Mouse (Mus musculus) kidney, postnatal 25 days (tissue): Measurements from ENCODE around the gene Hexa.

ENCODE experiments used
- DNase-seq, 2 experiments: peaks; one replicate each; pipeline ENCODE4 v3.0.0; 2021; ENCODE audit warnings: mixed read lengths in 2 of 2

Gene Hexa

GRCm38 (mm10) chr9:59539441-59540137, at the start of gene Hexa, which contains the start of gene Tmem202:
Hexa (plus strand) TSS chr9:59539540.
Tmem202 (minus strand) TSS chr9:59539847.
- DNase-seq: peak; percentile 81 to 90

DNA sequence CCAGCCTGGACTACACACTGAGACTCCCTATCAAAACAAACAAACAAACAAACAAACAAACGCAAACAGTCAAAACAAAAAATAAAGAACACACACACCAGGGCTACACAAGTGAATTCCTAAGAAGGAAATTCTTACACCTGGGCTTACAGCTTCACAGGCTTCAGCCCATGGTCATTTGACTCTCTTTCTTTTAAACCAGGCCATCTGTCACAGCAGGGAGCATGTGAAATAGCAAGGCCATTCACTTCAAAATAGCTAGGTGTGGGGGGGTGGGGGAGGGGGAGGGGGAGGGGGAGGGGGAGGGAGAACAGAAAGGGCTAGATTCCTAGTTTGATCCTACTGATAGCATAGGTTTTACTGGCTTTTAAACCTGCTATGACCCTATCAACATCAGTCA, 31.2 kb upstream of the Hexa start:
- no peak for DNase-seq

DNA sequence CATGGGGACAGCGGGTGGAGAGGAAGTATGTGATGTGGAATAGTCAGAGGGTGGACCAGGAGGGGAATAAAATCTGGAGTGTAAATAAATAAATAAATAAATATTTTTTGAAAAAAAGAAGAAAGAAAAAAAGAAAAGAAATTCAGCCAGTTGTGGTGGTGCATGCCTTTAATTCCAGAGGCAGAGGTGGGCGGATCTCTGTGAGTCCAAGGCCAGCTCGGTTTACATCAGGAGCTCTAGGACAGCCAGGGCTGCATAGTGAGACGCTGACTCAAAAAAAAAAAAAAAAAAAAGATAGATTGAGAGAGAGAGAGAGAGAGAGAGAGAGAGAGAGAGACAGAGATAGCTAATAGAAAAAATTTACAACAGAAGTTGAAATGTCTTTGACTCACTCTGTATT, 27.0 kb upstream of the Hexa start:
- no peak for DNase-seq

DNA sequence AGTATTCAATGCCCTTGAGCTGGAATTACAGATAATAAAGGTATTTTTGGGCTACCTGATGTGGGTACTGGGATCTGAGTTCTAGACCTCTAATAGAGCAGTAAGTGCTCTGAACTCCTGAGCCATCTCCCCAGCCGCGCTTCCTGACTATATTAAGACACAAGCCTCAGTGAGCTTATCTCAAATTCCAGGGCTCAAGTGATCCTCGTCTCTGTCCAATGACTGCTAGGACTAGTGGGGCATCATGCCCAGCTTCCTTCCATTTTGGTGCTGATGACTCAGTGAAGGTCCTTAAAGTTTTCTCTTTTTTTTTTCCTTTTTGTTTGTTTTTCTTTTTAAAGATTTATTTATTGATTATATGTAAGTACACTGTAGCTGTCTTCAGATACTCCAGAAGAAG, 24.3 kb upstream of the Hexa start:
- no peak for DNase-seq

DNA sequence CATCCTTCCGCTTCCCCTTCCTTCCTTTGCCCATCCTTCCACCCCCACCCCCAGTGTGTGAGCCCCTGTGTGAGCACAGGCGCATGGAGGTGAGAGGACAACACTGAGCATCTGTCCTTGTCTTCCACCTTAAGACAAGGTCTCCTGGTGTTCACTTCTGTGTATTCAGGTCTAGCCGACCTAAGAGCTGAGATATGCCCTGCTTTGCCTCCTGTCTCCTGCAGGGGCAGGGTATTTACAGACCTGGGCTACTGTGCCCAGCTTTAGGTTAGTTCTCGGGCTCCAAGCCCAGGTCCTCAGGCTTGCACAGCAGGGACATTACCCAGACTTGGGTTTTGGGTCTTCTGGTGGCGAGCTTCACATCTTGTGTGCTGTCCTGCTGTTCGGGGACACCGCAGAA, 22.2 kb upstream of the Hexa start:
- DNase-seq: no peak

DNA sequence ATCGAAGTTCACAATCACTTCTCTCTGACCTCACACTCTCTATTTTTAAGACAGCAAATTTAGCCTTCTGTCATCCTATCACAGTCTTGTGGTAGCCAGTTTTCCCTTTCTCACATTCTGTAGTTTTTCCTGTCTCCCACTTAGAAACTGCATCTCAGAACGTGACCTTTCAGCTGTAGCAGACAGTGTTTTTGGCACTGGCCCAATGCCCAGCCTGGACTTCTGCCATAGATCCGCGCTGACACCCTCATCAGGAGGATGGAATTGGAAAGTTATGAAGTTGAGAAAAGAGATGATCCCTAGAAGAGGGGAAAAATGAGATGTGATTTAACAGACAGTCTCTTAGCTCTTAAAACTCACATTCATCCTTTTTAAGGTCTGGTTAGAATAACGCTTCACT, 20.4 kb upstream of the Hexa start:
- peak; percentile 51 to 72 for DNase-seq

DNA sequence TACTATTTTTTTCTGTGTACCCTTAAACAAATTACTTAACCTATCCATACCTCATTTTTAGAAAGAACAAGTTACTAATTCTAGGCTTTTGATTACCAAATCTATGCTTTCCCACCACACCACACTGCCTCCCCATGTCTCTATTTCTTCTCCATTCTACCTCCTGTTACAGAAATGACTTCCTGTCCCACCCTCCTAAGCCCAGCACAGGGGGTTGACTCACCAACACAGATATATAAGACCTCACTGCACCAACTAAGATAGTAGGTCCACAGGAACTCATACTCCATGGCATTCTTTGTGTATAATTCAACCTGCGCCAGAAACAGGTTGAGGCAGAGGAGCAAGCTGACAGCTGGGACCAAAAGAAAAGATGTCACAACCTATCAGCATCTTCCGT, 19.9 kb upstream of the Hexa start:
- DNase-seq: no peak

DNA sequence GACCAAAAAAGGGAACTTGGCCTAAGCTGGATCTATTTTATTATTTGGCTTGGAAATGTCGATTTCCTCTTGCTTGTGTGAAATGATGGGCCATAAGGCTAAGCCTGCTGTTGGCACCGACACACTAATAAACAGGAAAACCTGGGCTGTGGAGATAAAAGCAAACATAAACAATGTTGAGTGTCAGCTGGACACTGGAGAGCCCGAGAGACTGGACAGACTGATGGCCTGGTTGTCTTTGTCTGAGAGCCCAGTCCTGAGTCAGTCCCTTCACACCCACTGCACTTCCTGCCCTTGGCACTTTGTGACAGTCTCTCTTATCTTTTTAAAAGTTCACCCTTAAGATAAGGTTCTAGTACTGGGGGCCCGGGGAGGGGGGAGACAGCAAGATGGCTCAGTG, 16.4 kb upstream of the Hexa start:
- peak; percentile 7 to 45 for DNase-seq

GRCm38 (mm10) chr9:59526727-59527126, 12.6 kb upstream of the Hexa start:
- no peak for DNase-seq

GRCm38 (mm10) chr9:59527580-59527979, 11.8 kb upstream of the Hexa start:
- no peak for DNase-seq

GRCm38 (mm10) chr9:59528274-59528673, 11.1 kb upstream of the Hexa start:
- no peak for DNase-seq

DNA sequence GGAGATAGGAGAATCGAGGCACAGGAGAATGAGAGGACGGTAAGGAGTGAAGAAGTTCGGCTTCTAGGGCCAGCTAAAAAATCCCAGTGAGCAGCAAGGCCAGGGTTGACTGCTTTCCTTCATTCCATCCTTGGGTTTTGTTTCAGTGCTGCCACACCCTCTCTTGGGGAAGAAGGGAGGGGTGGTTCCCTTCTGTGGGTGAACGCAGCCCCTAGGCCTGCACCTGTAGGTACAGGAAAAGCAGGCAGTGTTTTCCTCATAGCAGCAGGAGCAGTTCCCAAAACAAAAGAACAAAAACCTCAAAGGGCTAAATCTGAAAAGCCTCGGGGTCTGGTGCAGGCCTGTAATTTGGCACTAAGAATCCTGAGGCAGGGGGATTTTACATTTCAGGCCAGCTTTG, 7.7 kb upstream of the Hexa start:
- no peak for DNase-seq

GRCm38 (mm10) chr9:59533422-59533821, 5.9 kb upstream of the Hexa start:
- DNase-seq: no peak

GRCm38 (mm10) chr9:59533889-59534288, 5.5 kb upstream of the Hexa start:
- DNase-seq: no peak

DNA sequence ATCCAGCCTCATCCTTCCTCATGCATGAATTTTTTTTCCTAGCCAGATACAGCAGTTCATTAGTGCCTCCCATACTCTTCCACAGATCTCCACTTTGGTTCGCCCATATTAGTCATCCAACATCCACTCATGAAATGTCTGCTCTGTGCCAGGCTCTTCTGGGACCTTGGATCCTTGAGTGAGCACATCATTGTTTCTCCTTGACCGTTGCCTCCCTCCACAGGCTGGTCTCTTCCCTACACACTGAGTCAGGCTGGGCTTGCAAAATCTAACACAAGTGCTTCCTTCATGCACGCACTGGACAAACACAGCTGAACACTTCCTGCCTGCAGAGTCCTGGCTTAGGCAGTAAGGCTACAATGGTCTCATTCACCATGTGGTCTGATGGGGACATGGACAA, 1.7 kb upstream of the Hexa start:
- no peak for DNase-seq

DNA sequence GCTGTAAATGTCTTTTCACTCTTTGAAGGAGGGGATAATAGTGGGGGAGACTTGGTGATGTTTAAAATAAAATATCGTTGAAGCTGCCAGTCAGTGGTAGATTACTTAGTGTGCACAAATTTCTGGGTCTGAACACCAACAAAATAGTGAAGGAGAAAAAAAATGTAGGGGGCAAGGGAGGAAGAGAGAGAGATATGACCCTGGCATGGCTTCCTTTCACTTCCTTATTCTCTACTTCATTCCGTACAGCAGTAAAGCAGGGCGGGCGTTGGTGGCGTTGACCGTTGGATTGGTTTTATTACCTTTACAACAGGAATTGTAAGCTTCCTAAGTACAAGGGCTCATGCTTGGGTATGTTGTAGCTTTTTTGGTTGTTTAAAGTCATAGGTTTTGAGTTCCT, 2.3 kb downstream of the Hexa start:
- DNase-seq: no peak

GRCm38 (mm10) chr9:59542766-59543324, 3.5 kb downstream of the Hexa start:
- DNase-seq: no peak

DNA sequence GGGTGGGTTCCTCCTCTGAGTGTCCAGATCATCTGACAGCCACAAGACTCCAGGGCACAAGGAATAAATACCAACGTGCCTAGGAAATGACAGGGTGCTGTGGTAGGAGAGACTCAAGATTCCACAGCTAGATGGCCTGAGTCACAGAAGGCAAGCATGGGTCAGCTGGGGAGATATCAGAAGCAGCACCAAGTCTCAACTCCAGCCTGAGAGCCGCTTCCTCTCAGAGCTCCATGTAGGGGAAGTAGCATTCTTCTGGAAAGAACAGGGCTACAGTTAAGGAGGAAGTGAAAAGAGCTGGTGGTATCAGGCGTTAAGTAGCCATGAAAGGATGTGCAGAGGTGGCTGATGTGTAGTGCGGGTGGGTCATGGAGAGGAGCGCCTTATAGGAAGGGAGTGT, 5.4 kb downstream of the Hexa start:
- no peak for DNase-seq

GRCm38 (mm10) chr9:59547869-59548268, 8.5 kb downstream of the Hexa start:
- no peak for DNase-seq

- no peak for DNase-seq
Measured at GRCm38 (mm10) chr9:59548961-59549487, 9.7 kb downstream of the Hexa start.

- no peak for DNase-seq
Measured at GRCm38 (mm10) chr9:59550077-59550476, 10.7 kb downstream of the Hexa start.

DNA sequence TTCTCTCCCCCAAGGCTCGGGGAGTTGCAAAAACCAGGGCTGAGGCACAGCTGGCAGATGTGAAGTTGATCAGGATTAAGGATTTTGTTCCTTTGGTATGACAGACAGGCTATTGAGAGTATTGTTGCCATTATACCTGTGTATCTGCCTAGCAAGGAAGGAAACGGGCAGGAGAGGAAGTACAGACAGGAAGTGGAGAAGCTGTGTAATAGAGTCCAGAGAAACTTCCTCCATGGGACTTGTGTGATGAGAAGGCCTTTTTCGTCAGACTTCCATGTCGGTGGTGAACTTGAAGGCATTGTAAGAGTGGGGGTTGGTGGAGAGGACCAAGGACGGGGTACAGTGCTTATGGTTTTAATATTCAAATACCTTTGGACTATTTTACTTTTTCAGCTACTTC, 11.7 kb downstream of the Hexa start:
- DNase-seq: no peak

GRCm38 (mm10) chr9:59551620-59552031, 12.3 kb downstream of the Hexa start:
- DNase-seq: peak; percentile 56 to 71

- DNase-seq: no peak
Measured at GRCm38 (mm10) chr9:59552610-59553009, 13.3 kb downstream of the Hexa start.

- DNase-seq: no peak
Measured at GRCm38 (mm10) chr9:59553719-59554118, 14.4 kb downstream of the Hexa start.
